Mouse (Mus musculus) liver, embryonic 16.5 days (tissue): Measurements from ENCODE around the gene Fignl2. TPM values are rescaled to one million over a fixed set of nuclear protein-coding genes. Genes with fewer than 3 reads are reported as not detected.

Experiments
- polyA plus RNA-seq: library from polyadenylated mRNA; unstranded; fragments of >200 nt; fragmentation: Nextera tagmentation; extraction: Ambion mirVana; gene quantifications from 2 replicates; pipeline ENCODE4 v1.2.1, GENCODE M21; 2015

The Fignl2 gene
- polyA plus RNA-seq, 1 experiment from 2014 or later: 0.07 TPM

Other genes starting within 250 kb of the Fignl2 start
- gene Scn8a, start 208.7 kb downstream of the Fignl2 start, polyA plus RNA-seq: 0.51 and 0.72 TPM in 2 replicates
- not detected in 2 replicates for gene Gm47841, start 31.2 kb downstream of the Fignl2 start, polyA plus RNA-seq
- gene Ankrd33, start 37.2 kb upstream of the Fignl2 start, polyA plus RNA-seq: not detected in 2 replicates
- 2.3 and 3.2 TPM in 2 replicates for gene Acvrl1, start 50.0 kb upstream of the Fignl2 start, polyA plus RNA-seq
- 2.0 and 2.1 TPM in 2 replicates for gene Acvr1b, start 95.5 kb upstream of the Fignl2 start, polyA plus RNA-seq
- gene Grasp, start 145.6 kb upstream of the Fignl2 start, polyA plus RNA-seq: 0.36 and 0.54 TPM in 2 replicates
- gene Nr4a1, start 175.7 kb upstream of the Fignl2 start, polyA plus RNA-seq: 0.67 and 0.69 TPM in 2 replicates
- 25.0 and 26.1 TPM in 2 replicates for gene Atg101, start 205.7 kb upstream of the Fignl2 start, polyA plus RNA-seq
- gene 6030408B16Rik, start 214.6 kb upstream of the Fignl2 start, polyA plus RNA-seq: 0.72 and 0.81 TPM in 2 replicates